Mouse (Mus musculus): ENCODE results near the gene Fadd. TPM values are rescaled to one million over a fixed set of nuclear protein-coding genes. Genes with fewer than 3 reads are reported as not detected.

Fadd gene
- polyA plus RNA-seq, 1 experiment = 0.23 TPM

DNA sequence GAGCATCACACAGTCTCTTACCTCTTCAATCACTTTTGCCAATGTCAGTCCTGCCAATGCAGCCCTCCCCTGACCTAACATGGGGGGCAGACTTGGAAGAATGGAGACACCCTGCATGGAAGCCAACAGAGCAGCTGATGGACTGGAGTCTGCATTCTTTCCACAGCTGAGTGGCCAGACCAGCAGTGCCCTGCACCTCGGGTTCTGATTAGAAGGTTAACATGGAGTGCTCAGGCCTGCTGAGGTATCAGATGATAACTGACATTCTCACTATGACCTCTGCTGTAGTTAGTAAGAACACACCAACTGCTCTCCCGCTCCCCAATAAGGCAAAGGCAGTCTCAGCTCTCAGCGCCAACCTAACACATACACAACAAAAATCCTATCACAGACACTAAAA lies 37.0 kb downstream of the Fadd start:
- no peaks in the 10 kb centered on the region for H3K9me3 ChIP-seq (ENCODE audit: control insufficient read depth, low read length)
- H3K27me3 ChIP-seq (ENCODE audit: control insufficient read depth) = no peaks in the 10 kb centered on the region
- no peak overlapping the region for H3K4me3 ChIP-seq (replicated peaks)
- peaks cover 33% of the 10 kb centered on the region for H3K4me1 ChIP-seq (ENCODE audit: control insufficient read depth)
- peaks cover 61% of the 10 kb centered on the region for H3K36me3 ChIP-seq (ENCODE audit: control insufficient read depth)
- TF ChIP-seq GATA1 (IDR thresholded peaks at IDR 0.05; ENCODE audit: low read length) = no peak
- no peak for TF ChIP-seq TAL1 (IDR thresholded peaks at IDR 0.05; ENCODE audit: low read length)

DNA sequence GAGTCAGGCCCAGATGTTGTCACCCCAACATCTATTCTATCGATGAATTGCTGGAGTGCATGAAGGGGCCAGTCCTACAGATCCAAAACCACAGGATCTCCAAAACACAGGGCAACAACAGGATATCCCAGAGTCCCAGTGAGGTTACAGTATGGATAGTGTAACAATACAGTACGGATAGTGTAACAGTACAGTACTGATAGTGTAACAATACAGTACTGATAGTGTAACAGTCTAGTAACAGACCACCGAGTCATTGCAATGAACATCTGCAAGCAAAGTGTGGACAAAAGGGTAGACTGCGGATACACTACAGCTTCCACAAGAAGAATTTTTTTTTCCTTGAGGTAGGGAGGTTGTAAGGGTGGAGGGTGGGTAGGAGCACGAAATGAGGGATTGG lies 40.9 kb downstream of the Fadd start:
- Histone ChIP-seq H3K27me3 (ENCODE audit: control insufficient read depth) (no peaks in the 10 kb centered on the region), H3K4me3 (replicated peaks) (no peak overlapping the region), H3K36me3 (ENCODE audit: control insufficient read depth) (peaks cover 53% of the 10 kb centered on the region), H3K4me1 (ENCODE audit: control insufficient read depth) (peaks cover 50% of the 10 kb centered on the region), H3K9me3 (ENCODE audit: control insufficient read depth, low read length) (no peaks in the 10 kb centered on the region)
- no peak for TF ChIP-seq GATA1 (IDR thresholded peaks at IDR 0.05; ENCODE audit: low read length)
- no peak for TF ChIP-seq TAL1 (IDR thresholded peaks at IDR 0.05; ENCODE audit: low read length)

DNA sequence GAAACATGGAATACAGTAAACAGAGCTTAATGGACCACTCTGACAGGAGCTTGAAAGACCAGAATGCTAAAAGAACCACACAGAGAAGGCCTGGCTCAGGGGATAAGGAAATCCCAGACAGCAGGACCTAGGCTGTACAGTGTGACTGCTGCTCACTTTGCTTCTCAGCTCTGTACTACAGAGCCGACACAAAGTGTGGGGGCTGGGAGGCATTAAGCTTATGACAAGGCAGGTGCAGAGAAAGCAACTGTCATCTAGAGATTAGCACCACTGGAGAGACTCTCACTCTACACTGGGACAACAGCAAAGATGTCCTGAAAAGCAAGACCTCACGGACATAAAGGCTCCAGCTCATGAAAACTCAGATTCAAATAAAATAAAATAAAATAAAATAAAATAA lies 43.1 kb downstream of the Fadd start:
- TF ChIP-seq TAL1 (IDR thresholded peaks at IDR 0.05; ENCODE audit: low read length) (0 out of 3 replicates have a peak, but pooled peaks have one; percentile 21), GATA1 (IDR thresholded peaks at IDR 0.05; ENCODE audit: low read length) (no peak)
- no peaks in the 10 kb centered on the region for H3K9me3 ChIP-seq (ENCODE audit: control insufficient read depth, low read length)
- peaks cover 52% of the 10 kb centered on the region for H3K36me3 ChIP-seq (ENCODE audit: control insufficient read depth)
- no peak overlapping the region for H3K4me3 ChIP-seq (replicated peaks)
- H3K27me3 ChIP-seq (ENCODE audit: control insufficient read depth) = no peaks in the 10 kb centered on the region
- peaks cover 52% of the 10 kb centered on the region for H3K4me1 ChIP-seq (ENCODE audit: control insufficient read depth)

DNA sequence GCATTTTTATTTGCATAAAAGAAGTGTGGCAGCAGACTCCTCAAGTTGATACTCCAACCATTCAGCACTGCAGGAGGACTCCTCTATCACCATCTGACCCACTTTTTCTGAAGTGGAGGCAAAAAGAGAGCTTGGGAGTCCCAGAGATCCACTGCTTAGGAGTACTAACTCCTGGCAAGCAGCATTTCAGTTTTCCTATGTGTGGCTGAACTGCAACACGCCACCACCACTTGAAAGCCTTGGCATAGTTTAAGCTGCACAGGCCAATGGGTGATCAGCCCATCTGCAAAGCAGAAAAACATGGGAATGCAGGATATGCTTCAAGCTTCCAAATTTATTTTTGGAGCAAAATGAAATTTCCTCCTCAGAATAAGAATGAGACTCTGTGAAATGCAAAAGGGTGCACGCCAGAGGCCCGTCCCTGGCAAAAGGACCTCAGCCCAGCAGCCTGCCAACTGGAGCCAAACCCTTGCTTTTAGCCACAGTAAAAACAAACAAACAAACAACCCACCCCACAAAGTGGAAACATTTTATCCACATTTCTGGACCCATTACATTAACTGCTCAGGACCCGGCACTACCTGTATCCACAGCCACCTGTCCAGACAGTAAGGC lies 44.1 kb downstream of the Fadd start:
- H3K36me3 ChIP-seq (ENCODE audit: control insufficient read depth) = peaks cover 45% of the 10 kb centered on the region
- TF ChIP-seq GATA1 (IDR thresholded peaks at IDR 0.05; ENCODE audit: low read length) (no peak), TAL1 (IDR thresholded peaks at IDR 0.05; ENCODE audit: low read length) (no peak)
- no peaks in the 10 kb centered on the region for H3K9me3 ChIP-seq (ENCODE audit: control insufficient read depth, low read length)
- peaks cover 50% of the 10 kb centered on the region for H3K4me1 ChIP-seq (ENCODE audit: control insufficient read depth)
- H3K4me3 ChIP-seq (replicated peaks) = no peak overlapping the region
- H3K27me3 ChIP-seq (ENCODE audit: control insufficient read depth) = no peaks in the 10 kb centered on the region

DNA sequence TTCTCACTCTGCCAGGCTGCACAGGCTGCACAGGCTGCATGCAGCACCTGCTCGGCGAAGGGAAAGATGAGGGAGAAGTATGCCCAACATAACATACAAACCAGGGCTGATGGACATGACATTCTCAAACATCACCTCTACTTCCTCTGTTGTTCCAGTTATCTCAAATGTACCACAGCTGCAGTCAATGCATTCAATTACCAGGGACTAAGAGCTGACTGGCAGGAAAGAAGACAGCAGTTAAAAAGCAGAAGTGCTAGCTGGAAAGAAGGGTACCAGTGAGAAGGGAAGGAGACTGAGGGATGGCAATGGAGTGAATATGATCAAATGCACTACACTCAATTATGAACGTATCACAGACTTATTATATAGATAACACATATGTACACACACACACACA lies 45.9 kb downstream of the Fadd start:
- Histone ChIP-seq H3K36me3 (ENCODE audit: control insufficient read depth) (peaks cover 43% of the 10 kb centered on the region), H3K4me1 (ENCODE audit: control insufficient read depth) (peaks cover 53% of the 10 kb centered on the region), H3K4me3 (replicated peaks) (no peak overlapping the region), H3K27me3 (ENCODE audit: control insufficient read depth) (no peaks in the 10 kb centered on the region), H3K9me3 (ENCODE audit: control insufficient read depth, low read length) (no peaks in the 10 kb centered on the region)
- TF ChIP-seq GATA1 (IDR thresholded peaks at IDR 0.05; ENCODE audit: low read length) (no peak), TAL1 (IDR thresholded peaks at IDR 0.05; ENCODE audit: low read length) (no peak)

DNA sequence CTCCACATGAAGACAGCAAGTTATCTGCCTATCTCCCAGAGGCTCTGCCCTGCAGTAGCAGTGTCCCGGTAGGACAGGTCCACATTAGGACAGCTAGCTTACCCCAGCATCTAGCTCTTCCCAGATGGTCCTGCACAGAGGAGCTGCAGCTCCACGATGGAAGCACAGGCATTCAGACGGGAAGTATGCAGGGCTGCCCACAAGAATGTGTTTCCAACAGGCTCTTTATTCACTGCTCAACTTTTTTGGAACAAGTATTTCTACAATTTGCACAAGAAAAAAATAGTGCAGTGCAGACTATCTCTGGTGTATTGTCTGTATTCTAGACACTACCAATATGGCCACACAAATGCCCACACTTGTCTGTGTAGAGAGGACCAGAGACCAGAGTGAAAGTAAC lies 47.5 kb downstream of the Fadd start:
- Histone ChIP-seq H3K4me3 (replicated peaks) (no peak overlapping the region), H3K36me3 (ENCODE audit: control insufficient read depth) (peaks cover 35% of the 10 kb centered on the region), H3K4me1 (ENCODE audit: control insufficient read depth) (peaks cover 47% of the 10 kb centered on the region), H3K9me3 (ENCODE audit: control insufficient read depth, low read length) (no peaks in the 10 kb centered on the region), H3K27me3 (ENCODE audit: control insufficient read depth) (no peaks in the 10 kb centered on the region)
- no peak for TF ChIP-seq TAL1 (IDR thresholded peaks at IDR 0.05; ENCODE audit: low read length)
- no peak for TF ChIP-seq GATA1 (IDR thresholded peaks at IDR 0.05; ENCODE audit: low read length)

DNA sequence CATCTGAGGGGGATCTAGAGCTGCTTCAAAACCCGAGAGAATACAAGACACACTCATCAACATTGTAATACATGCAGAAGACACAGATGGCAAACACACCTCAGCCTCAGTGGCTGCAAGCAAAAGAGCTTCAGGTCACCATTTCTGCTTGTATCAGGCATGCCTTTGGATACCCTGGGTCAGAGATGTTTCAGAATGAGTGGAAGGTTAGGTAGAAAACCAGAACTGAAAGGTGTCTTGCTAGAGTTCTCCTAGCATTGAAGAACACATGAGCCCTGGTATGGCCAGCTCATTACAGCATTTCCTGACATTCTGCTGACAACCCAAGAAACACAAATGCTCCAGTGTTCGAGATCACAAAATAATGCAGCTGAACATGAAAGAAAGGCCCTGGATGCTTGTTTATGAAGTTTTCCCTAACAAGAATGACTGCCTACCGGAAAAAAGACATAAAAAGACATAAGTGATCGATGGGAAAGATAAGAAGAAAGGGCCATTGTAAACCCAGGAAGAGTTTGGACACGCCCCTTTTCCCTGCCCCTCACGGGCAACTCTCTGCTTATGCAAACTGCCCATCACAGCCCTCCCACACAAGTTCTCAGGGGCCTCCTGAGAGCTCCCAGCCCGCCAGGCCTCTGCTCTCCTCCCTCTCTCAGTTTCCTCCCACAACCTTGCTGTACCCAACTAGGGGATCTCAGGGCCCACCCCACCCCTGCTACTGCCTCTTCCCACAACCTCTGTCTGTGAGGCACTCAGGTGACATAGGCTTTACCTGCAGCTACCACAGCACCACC lies 50.5 kb downstream of the Fadd start:
- Histone ChIP-seq H3K4me1 (ENCODE audit: control insufficient read depth) (peaks cover 38% of the 10 kb centered on the region), H3K36me3 (ENCODE audit: control insufficient read depth) (peaks cover 23% of the 10 kb centered on the region)

DNA sequence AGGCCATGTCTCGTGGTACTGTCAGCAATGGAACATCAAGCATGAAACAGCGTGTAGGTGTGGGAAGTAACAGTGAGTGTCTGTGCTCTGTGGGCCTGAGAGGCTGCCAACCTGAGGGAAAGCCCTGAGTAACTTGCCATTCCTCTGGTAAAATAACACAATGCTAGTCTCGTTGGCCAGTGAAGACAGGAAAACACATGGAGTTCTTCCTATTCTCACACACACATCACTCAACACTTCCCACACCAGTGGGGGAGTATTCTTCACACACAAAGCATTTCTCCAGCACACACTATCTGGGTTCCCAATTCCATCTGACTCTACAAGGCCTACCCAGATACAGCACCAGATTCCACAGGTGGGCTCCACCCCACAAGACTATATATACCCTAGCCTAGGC lies 52.4 kb downstream of the Fadd start:
- no peaks in the 10 kb centered on the region for H3K27me3 ChIP-seq (ENCODE audit: control insufficient read depth)
- no peaks in the 10 kb centered on the region for H3K9me3 ChIP-seq (ENCODE audit: control insufficient read depth, low read length)
- peaks cover 50% of the 10 kb centered on the region for H3K4me1 ChIP-seq (ENCODE audit: control insufficient read depth)
- H3K36me3 ChIP-seq (ENCODE audit: control insufficient read depth) = peaks cover 18% of the 10 kb centered on the region
- H3K4me3 ChIP-seq (replicated peaks) = no peak overlapping the region
- TF ChIP-seq GATA1 (IDR thresholded peaks at IDR 0.05; ENCODE audit: low read length) (no peak), TAL1 (IDR thresholded peaks at IDR 0.05; ENCODE audit: low read length) (no peak)

More for the DNA sequence above, 50.5 kb downstream of the Fadd start:
- TF ChIP-seq GATA1 (IDR thresholded peaks at IDR 0.05; ENCODE audit: low read length) (no peak), TAL1 (IDR thresholded peaks at IDR 0.05; ENCODE audit: low read length) (no peak)
- Histone ChIP-seq H3K4me3 (replicated peaks) (no peak overlapping the region), H3K9me3 (ENCODE audit: control insufficient read depth, low read length) (no peaks in the 10 kb centered on the region), H3K27me3 (ENCODE audit: control insufficient read depth) (no peaks in the 10 kb centered on the region)

DNA sequence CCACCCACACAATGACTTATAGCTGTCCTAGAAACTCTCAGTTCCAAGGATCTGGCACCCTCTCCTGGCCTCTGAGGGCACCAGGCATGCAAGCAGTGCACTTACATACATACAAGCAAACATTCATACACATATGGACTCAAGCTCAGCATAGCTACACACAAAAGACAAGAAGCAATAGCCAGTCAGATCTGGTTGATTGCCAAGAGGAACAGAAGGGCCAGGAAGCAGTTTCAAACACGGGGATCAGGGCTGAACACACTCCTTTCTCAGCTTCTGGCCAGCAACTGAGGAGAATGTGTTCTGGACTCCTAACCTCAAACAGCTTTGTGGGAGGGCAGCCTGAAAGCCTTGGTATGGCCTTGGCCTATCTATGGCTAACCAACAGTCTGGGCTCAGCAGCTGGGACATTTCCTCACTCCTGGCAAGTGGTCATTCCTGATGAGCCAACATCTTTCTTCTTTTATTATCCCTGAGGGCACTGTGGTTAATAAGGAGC lies 54.5 kb downstream of the Fadd start:
- H3K4me1 ChIP-seq (ENCODE audit: control insufficient read depth) = peaks cover 65% of the 10 kb centered on the region
- H3K9me3 ChIP-seq (ENCODE audit: control insufficient read depth, low read length) = no peaks in the 10 kb centered on the region
- H3K27me3 ChIP-seq (ENCODE audit: control insufficient read depth) = no peaks in the 10 kb centered on the region
- H3K36me3 ChIP-seq (ENCODE audit: control insufficient read depth) = peaks cover 15% of the 10 kb centered on the region
- TF ChIP-seq TAL1 (IDR thresholded peaks at IDR 0.05; ENCODE audit: low read length) = no peak
- TF ChIP-seq GATA1 (IDR thresholded peaks at IDR 0.05; ENCODE audit: low read length) = no peak
- no peak overlapping the region for H3K4me3 ChIP-seq (replicated peaks)

Other genes starting within 250 kb of the Fadd start
- 4.9 and 11.7 TPM in 2 replicates for gene Cttn, start 111.5 kb downstream of the Fadd start, polyA plus RNA-seq (2012)
- gene Ppfia1, start 28.7 kb downstream of the Fadd start, polyA plus RNA-seq (2012) = 4.9 and 6.1 TPM in 2 replicates
- 0.08 and 0.10 TPM in 2 replicates for gene Ano1, start 169.5 kb upstream of the Fadd start, polyA plus RNA-seq (2012)

Data from erythroblast, embryonic 14.5 days (primary cell).